ENCODE assay signal across 9 mouse cellular contexts in the genomic region with DNA sequence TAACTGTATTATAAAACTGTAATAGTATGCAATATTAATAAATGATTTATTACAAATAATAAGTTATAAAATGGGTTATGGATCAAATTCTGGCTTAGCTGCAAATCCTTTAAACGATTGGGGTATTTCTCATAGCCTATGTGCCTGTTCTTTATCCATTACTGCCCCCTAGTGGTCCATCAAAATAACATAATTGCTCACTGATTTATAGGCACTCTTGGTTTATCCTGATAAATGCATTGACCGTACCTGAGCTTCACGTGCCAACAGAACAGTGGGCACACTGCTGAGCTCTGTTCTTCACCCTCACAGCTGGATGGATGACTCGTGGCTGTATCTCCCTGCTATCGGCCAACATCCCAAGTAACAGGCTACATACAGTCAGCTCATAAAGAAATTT. TPM values are rescaled to one million over a fixed set of nuclear protein-coding genes. Genes with fewer than 3 reads are reported as not detected.
DNase-seq lines count a peak whose midpoint lies in the region; ATAC-seq lines count a peak whose summit lies in the region.
"Had no signal": no experiment of that assay in that cellular context is flagged by ENCODE, and none has a peak within 500 bp of the region (broad histone marks: within the 10 kb centered on the region; RNA-seq: fewer than 3 reads in every experiment).

No protein-coding gene starts in this region.

- H3K9ac ChIP-seq in lung, embryonic 16.5 days (ENCODE audit: low read length): no peak overlapping the region
- no peak overlapping the region for H3K9ac ChIP-seq in embryonic facial prominence, embryonic 15.5 days

- ATAC-seq in lung, embryonic 16.5 days (ENCODE audit: low read depth): 0 out of 2 replicates have a peak, but pooled peaks have one; percentile 36
- ATAC-seq in embryonic facial prominence, embryonic 15.5 days (ENCODE audit: insufficient number of reproducible peaks, low FRiP score, low TSS enrichment, low read depth): peak; percentile 12; the same call in 1 of the 2 replicates
- peak; percentile 79 for ATAC-seq in megakaryocyte-erythroid progenitor cell, adult 5-6 weeks (replicated peaks; ENCODE audit: low FRiP score, low TSS enrichment, poor library complexity, severe bottlenecking)

- peak; percentile 64 for DNase-seq in gastrocnemius, adult 18-20 months (ENCODE audit: low spot score)
- DNase-seq in gastrocnemius, postnatal 4 days (ENCODE audit: low spot score in 2 of 2): no peak
- no peak for DNase-seq in lung, postnatal 14 days
- DNase-seq in spleen, postnatal 10 days (ENCODE audit: low spot score in 2 of 2): no peak
- DNase-seq in frontal cortex, postnatal 14 days (ENCODE audit: low spot score in 2 of 2): no peak

- no peak overlapping the region for H3K4me2 ChIP-seq in lung, embryonic 16.5 days (ENCODE audit: low read depth, low read length)
- no peak overlapping the region for H3K4me2 ChIP-seq in embryonic facial prominence, embryonic 15.5 days (replicated peaks)

- no peak overlapping the region for H3K27ac ChIP-seq in lung, embryonic 16.5 days (ENCODE audit: low read length)
- no peak overlapping the region for H3K27ac ChIP-seq in embryonic facial prominence, embryonic 15.5 days (replicated peaks)

- H3K4me1 ChIP-seq in lung, embryonic 16.5 days (replicated peaks; ENCODE audit: control insufficient read depth, insufficient read depth, low read length): no peaks in the 10 kb centered on the region; the same call in 1 of the 2 replicates
- H3K4me1 ChIP-seq in embryonic facial prominence, embryonic 15.5 days: no peaks in the 10 kb centered on the region

- 12% methylated on average over 5 of the region's 5 CpGs for WGBS in lung, embryonic 16.5 days
- 18% methylated on average over 5 of the region's 5 CpGs for WGBS in embryonic facial prominence, embryonic 15.5 days

- H3K36me3 ChIP-seq in lung, embryonic 16.5 days (ENCODE audit: control insufficient read depth, insufficient read depth, low read length): no peaks in the 10 kb centered on the region
- no peaks in the 10 kb centered on the region for H3K36me3 ChIP-seq in embryonic facial prominence, embryonic 15.5 days

- H3K27me3 ChIP-seq in lung, embryonic 16.5 days (ENCODE audit: control insufficient read depth, insufficient read depth, low read depth, low read length): no peaks in the 10 kb centered on the region
- H3K27me3 ChIP-seq in embryonic facial prominence, embryonic 15.5 days: no peaks in the 10 kb centered on the region

- no peak overlapping the region for H3K4me3 ChIP-seq in lung, embryonic 16.5 days (ENCODE audit: low read length)
- no peak overlapping the region for H3K4me3 ChIP-seq in embryonic facial prominence, embryonic 15.5 days (replicated peaks)

- H3K9me3 ChIP-seq in lung, embryonic 16.5 days (ENCODE audit: control insufficient read depth, low read length): no peaks in the 10 kb centered on the region
- no peaks in the 10 kb centered on the region for H3K9me3 ChIP-seq in embryonic facial prominence, embryonic 15.5 days (replicated peaks)

RNA-seq across cellular contexts. Expression of a gene that starts 7.5 kb away (rescaled TPM):
- 100 to 1,000 TPM; 307 to 316 TPM for total RNA-seq in gastrocnemius, adult 18-20 months (2021)
- total RNA-seq in gastrocnemius, postnatal 4 days (2021): 100 to 1,000 TPM; 209 to 262 TPM
- polyA plus RNA-seq in lung, embryonic 16.5 days (2015; fragmentation: Nextera tagmentation; extraction: Ambion mirVana): 25.4 and 28.2 TPM in 2 replicates
- 37.5 and 45.0 TPM in 2 replicates for polyA plus RNA-seq in embryonic facial prominence, embryonic 15.5 days (2015; fragmentation: Nextera tagmentation; extraction: Ambion mirVana)
- 364 and 416 TPM in 2 replicates for total RNA-seq in megakaryocyte-erythroid progenitor cell, adult 5-6 weeks (2014; fragmentation: Nextera tagmentation)
- total RNA-seq in megakaryocyte-erythroid progenitor cell, adult 5-6 weeks (2017): 201 and 257 TPM in 2 replicates

RNA-seq across cellular contexts. Expression of a gene that starts 21.3 kb away (rescaled TPM):
- total RNA-seq in gastrocnemius, adult 18-20 months (2021): 1 to 10 TPM; 2.8 to 5.2 TPM
- 10 to 100 TPM; 25.9 to 30.8 TPM for total RNA-seq in gastrocnemius, postnatal 4 days (2021)
- polyA plus RNA-seq in lung, embryonic 16.5 days (2015; fragmentation: Nextera tagmentation; extraction: Ambion mirVana): 26.2 and 31.8 TPM in 2 replicates
- polyA plus RNA-seq in embryonic facial prominence, embryonic 15.5 days (2015; fragmentation: Nextera tagmentation; extraction: Ambion mirVana): 15.6 and 16.8 TPM in 2 replicates
- 0.27 and 1.3 TPM in 2 replicates for total RNA-seq in megakaryocyte-erythroid progenitor cell, adult 5-6 weeks (2014; fragmentation: Nextera tagmentation)
- not detected in 2 replicates for total RNA-seq in megakaryocyte-erythroid progenitor cell, adult 5-6 weeks (2017)

RNA-seq across cellular contexts. Expression of a gene that starts 53.3 kb away (rescaled TPM):
- total RNA-seq in gastrocnemius, adult 18-20 months (2021): 10 to 100 TPM; 41.3 to 43.9 TPM
- total RNA-seq in gastrocnemius, postnatal 4 days (2021): 1 to 10 TPM; 3.3 to 9.3 TPM
- polyA plus RNA-seq in lung, embryonic 16.5 days (2015; fragmentation: Nextera tagmentation; extraction: Ambion mirVana): 0.18 TPM in 1 of 2 replicates, not detected in the other
- polyA plus RNA-seq in embryonic facial prominence, embryonic 15.5 days (2015; fragmentation: Nextera tagmentation; extraction: Ambion mirVana): not detected in 2 replicates
- not detected in 2 replicates for total RNA-seq in megakaryocyte-erythroid progenitor cell, adult 5-6 weeks (2014; fragmentation: Nextera tagmentation)
- not detected in 2 replicates for total RNA-seq in megakaryocyte-erythroid progenitor cell, adult 5-6 weeks (2017)
- polyA plus RNA-seq: liver, embryonic 16.5 days had no signal

Comparison
In these comparisons a context has a peak if more than half of its experiments do, and no peak if none do; other contexts are left out.
1. RNA of a gene that starts 21.3 kb away (total RNA-seq): 25.9 to 30.8 TPM in gastrocnemius, postnatal 4 days; 2.8 to 5.2 TPM in gastrocnemius, adult 18-20 months and 0.27 to 1.3 TPM in megakaryocyte-erythroid progenitor cell, adult 5-6 weeks; every median in the first group is over 4 times any median in the second.
2. ATAC-seq: peak in every context shown above with its lines; median percentile 79 in megakaryocyte-erythroid progenitor cell, adult 5-6 weeks; 36 in lung, embryonic 16.5 days; 12 in embryonic facial prominence, embryonic 15.5 days.
3. RNA of a gene that starts 53.3 kb away (total RNA-seq): 41.3 to 43.9 TPM in gastrocnemius, adult 18-20 months and 3.3 to 9.3 TPM in gastrocnemius, postnatal 4 days; not detected in megakaryocyte-erythroid progenitor cell, adult 5-6 weeks; every median in the first group is over 4 times any median in the second.